Mouse (Mus musculus) adipocyte (in vitro differentiated cells): Measurements from ENCODE around the gene Camsap1.

ENCODE experiments used
- DNase-seq: peaks from one replicate; pipeline ENCODE4 v3.0.0-alpha.2; 2016; ENCODE audit warnings: low spot score

Camsap1 gene

GRCm38 (mm10) chr2:25978997-25979396 is 4.1 kb downstream of the Camsap1 start:
- DNase-seq: no peak

GRCm38 (mm10) chr2:25977587-25978239 is 5.4 kb downstream of the Camsap1 start:
- DNase-seq: peak; percentile 38

GRCm38 (mm10) chr2:25975141-25975770 is 7.8 kb downstream of the Camsap1 start:
- DNase-seq: no peak

- no peak for DNase-seq
These were observed 12.7 kb downstream of the Camsap1 start for GRCm38 (mm10) chr2:25970426-25970825.

GRCm38 (mm10) chr2:25969319-25969718 is 13.8 kb downstream of the Camsap1 start:
- DNase-seq: no peak

GRCm38 (mm10) chr2:25949291-25949690 is 33.8 kb downstream of the Camsap1 start:
- DNase-seq: no peak

- DNase-seq: no peak
These were observed 35.1 kb downstream of the Camsap1 start for GRCm38 (mm10) chr2:25947950-25948349.

- DNase-seq: no peak
These were observed 39.3 kb downstream of the Camsap1 start for GRCm38 (mm10) chr2:25943822-25944221.

- no peak for DNase-seq
These were observed 42.6 kb downstream of the Camsap1 start for GRCm38 (mm10) chr2:25940503-25940902.

GRCm38 (mm10) chr2:25931249-25931859 is 51.7 kb downstream of the Camsap1 start:
- DNase-seq: peak; percentile 32

- DNase-seq: no peak
These were observed 55.3 kb downstream of the Camsap1 start for GRCm38 (mm10) chr2:25927821-25928220.

- DNase-seq: no peak
These were observed 58.1 kb downstream of the Camsap1 start for GRCm38 (mm10) chr2:25924934-25925333.

GRCm38 (mm10) chr2:25923799-25924198 is 59.3 kb downstream of the Camsap1 start:
- DNase-seq: no peak

- no peak for DNase-seq
These were observed 63.1 kb downstream of the Camsap1 start for GRCm38 (mm10) chr2:25919972-25920371.

GRCm38 (mm10) chr2:25918408-25918807 is 64.7 kb downstream of the Camsap1 start:
- no peak for DNase-seq

GRCm38 (mm10) chr2:25914821-25915220 is 68.3 kb downstream of the Camsap1 start:
- DNase-seq: no peak

GRCm38 (mm10) chr2:25914201-25914600 is 68.9 kb downstream of the Camsap1 start:
- DNase-seq: no peak

GRCm38 (mm10) chr2:25913247-25913646 is 69.8 kb downstream of the Camsap1 start:
- peak; percentile 39 for DNase-seq

GRCm38 (mm10) chr2:25909872-25910271 is 73.2 kb downstream of the Camsap1 start:
- DNase-seq: no peak

GRCm38 (mm10) chr2:25898970-25899369 is 84.1 kb downstream of the Camsap1 start:
- no peak for DNase-seq

- no peak for DNase-seq
These were observed 90.6 kb downstream of the Camsap1 start for GRCm38 (mm10) chr2:25892440-25892839.

- DNase-seq: no peak
These were observed 94.9 kb downstream of the Camsap1 start for GRCm38 (mm10) chr2:25888144-25888543.

GRCm38 (mm10) chr2:25887226-25887625 is 95.9 kb downstream of the Camsap1 start:
- no peak for DNase-seq
